Mouse (Mus musculus): ENCODE measurements around the gene Lhx2. TPM values are rescaled to one million over a fixed set of nuclear protein-coding genes. Genes with fewer than 3 reads are reported as not detected.

Lhx2 gene
- polyA plus RNA-seq, 1 experiment from 2014 or later = 47.3 TPM

- H3K9me3 ChIP-seq = no peaks in the 10 kb centered on the region
- no peaks in the 10 kb centered on the region for H3K36me3 ChIP-seq (replicated peaks)
- peak overlapping the region; percentile 70 for H3K4me2 ChIP-seq
- ATAC-seq (replicated peaks) = 0 out of 2 replicates have a peak, but pooled peaks have one; percentile 8
- H3K9ac ChIP-seq = peak overlapping the region; percentile 56
- H3K27ac ChIP-seq = peak overlapping the region; percentile 84
- peak overlapping the region; percentile 42 for H3K4me3 ChIP-seq
- peaks cover 65% of the 10 kb centered on the region for H3K27me3 ChIP-seq (replicated peaks)
- H3K4me1 ChIP-seq = peaks cover 49% of the 10 kb centered on the region
- 5% methylated on average over 19 of the region's 19 CpGs for WGBS
Observed at GRCm38 (mm10) chr2:38348660-38349420, 9.8 kb downstream of the Lhx2 start.

- WGBS = 9% methylated on average over 12 of the region's 12 CpGs
- Histone ChIP-seq H3K4me2 (peak overlapping the region; percentile 70), H3K27ac (peak overlapping the region; percentile 87), H3K4me1 (peaks cover 52% of the 10 kb centered on the region), H3K9ac (no peak overlapping the region; the same call in 1 of the 2 replicates), H3K36me3 (replicated peaks) (no peaks in the 10 kb centered on the region), H3K27me3 (replicated peaks) (peaks cover 62% of the 10 kb centered on the region), H3K9me3 (no peaks in the 10 kb centered on the region), H3K4me3 (peak overlapping the region; percentile 56)
- no peak for ATAC-seq (replicated peaks)
Observed at GRCm38 (mm10) chr2:38349447-38350350, 10.6 kb downstream of the Lhx2 start.

- Histone ChIP-seq H3K27ac (peak overlapping the region; percentile 87), H3K4me1 (peaks cover 54% of the 10 kb centered on the region), H3K9me3 (no peaks in the 10 kb centered on the region), H3K36me3 (replicated peaks) (no peaks in the 10 kb centered on the region), H3K27me3 (replicated peaks) (peaks cover 56% of the 10 kb centered on the region), H3K4me3 (peak overlapping the region; percentile 56), H3K9ac (peak overlapping the region; percentile 33), H3K4me2 (peak overlapping the region; percentile 70)
- under 1% methylated on average over 13 of the region's 13 CpGs for WGBS
- ATAC-seq (replicated peaks) = peak; percentile 34
Observed at GRCm38 (mm10) chr2:38350386-38350785, 11.3 kb downstream of the Lhx2 start.

GRCm38 (mm10) chr2:38350796-38351195 is 11.7 kb downstream of the Lhx2 start:
- peak; percentile 94 for ATAC-seq (replicated peaks)
- peak overlapping the region; percentile 56 for H3K4me3 ChIP-seq
- H3K4me1 ChIP-seq = peaks cover 54% of the 10 kb centered on the region
- peak overlapping the region; percentile 87 for H3K27ac ChIP-seq
- H3K4me2 ChIP-seq = peak overlapping the region; percentile 70
- no peaks in the 10 kb centered on the region for H3K9me3 ChIP-seq
- H3K27me3 ChIP-seq (replicated peaks) = peaks cover 52% of the 10 kb centered on the region
- peak overlapping the region; percentile 66 for H3K9ac ChIP-seq
- WGBS = 0% methylated on average over 36 of the region's 37 CpGs
- H3K36me3 ChIP-seq (replicated peaks) = no peaks in the 10 kb centered on the region

- Histone ChIP-seq H3K27me3 (replicated peaks) (peaks cover 48% of the 10 kb centered on the region), H3K36me3 (replicated peaks) (no peaks in the 10 kb centered on the region), H3K9ac (peak overlapping the region; percentile 66), H3K27ac (peak overlapping the region; percentile 87), H3K4me1 (peaks cover 55% of the 10 kb centered on the region), H3K4me2 (peak overlapping the region; percentile 70), H3K4me3 (peak overlapping the region; percentile 56), H3K9me3 (no peaks in the 10 kb centered on the region)
- under 1% methylated on average over 56 of the region's 57 CpGs for WGBS
- peak; percentile 12 for ATAC-seq (replicated peaks)
Observed at GRCm38 (mm10) chr2:38351641-38352320, 12.7 kb downstream of the Lhx2 start.

- peaks cover 50% of the 10 kb centered on the region for H3K27me3 ChIP-seq (replicated peaks)
- peak overlapping the region; percentile 70 for H3K4me2 ChIP-seq
- H3K9me3 ChIP-seq = no peaks in the 10 kb centered on the region
- no peak for ATAC-seq (replicated peaks)
- H3K36me3 ChIP-seq (replicated peaks) = no peaks in the 10 kb centered on the region
- H3K9ac ChIP-seq = peak overlapping the region; percentile 66
- H3K4me1 ChIP-seq = peaks cover 55% of the 10 kb centered on the region
- 2% methylated on average over 21 of the region's 21 CpGs for WGBS
- peak overlapping the region; percentile 56 for H3K4me3 ChIP-seq
- H3K27ac ChIP-seq = peak overlapping the region; percentile 87
Observed at GRCm38 (mm10) chr2:38352321-38353007, 13.4 kb downstream of the Lhx2 start.

- H3K36me3 ChIP-seq (replicated peaks) = no peaks in the 10 kb centered on the region
- peak overlapping the region; percentile 87 for H3K27ac ChIP-seq
- H3K9me3 ChIP-seq = no peaks in the 10 kb centered on the region
- H3K27me3 ChIP-seq (replicated peaks) = peaks cover 55% of the 10 kb centered on the region
- ATAC-seq (replicated peaks) = no peak
- H3K9ac ChIP-seq = peak overlapping the region; percentile 66
- peak overlapping the region; percentile 56 for H3K4me3 ChIP-seq
- 4% methylated on average over 10 of the region's 10 CpGs for WGBS
- peak overlapping the region; percentile 70 for H3K4me2 ChIP-seq
- peaks cover 51% of the 10 kb centered on the region for H3K4me1 ChIP-seq
Observed at GRCm38 (mm10) chr2:38353008-38353379, 13.9 kb downstream of the Lhx2 start.

GRCm38 (mm10) chr2:38353664-38354063 is 14.6 kb downstream of the Lhx2 start:
- no peaks in the 10 kb centered on the region for H3K9me3 ChIP-seq
- WGBS = 20% methylated on average over 4 of the region's 4 CpGs
- peaks cover 46% of the 10 kb centered on the region for H3K4me1 ChIP-seq
- H3K27ac ChIP-seq = peak overlapping the region; percentile 87
- ATAC-seq (replicated peaks) = no peak
- H3K4me3 ChIP-seq = peak overlapping the region; percentile 56
- peak overlapping the region; percentile 66 for H3K9ac ChIP-seq
- peaks cover 54% of the 10 kb centered on the region for H3K27me3 ChIP-seq (replicated peaks)
- H3K4me2 ChIP-seq = peak overlapping the region; percentile 70
- H3K36me3 ChIP-seq (replicated peaks) = no peaks in the 10 kb centered on the region

- peak overlapping the region; percentile 66 for H3K9ac ChIP-seq
Observed at GRCm38 (mm10) chr2:38354179-38354716, 15.2 kb downstream of the Lhx2 start.

GRCm38 (mm10) chr2:38354717-38355510 is 15.8 kb downstream of the Lhx2 start:
- Histone ChIP-seq H3K27ac (peak overlapping the region; percentile 83), H3K4me3 (peak overlapping the region; percentile 56), H3K27me3 (replicated peaks) (peaks cover 57% of the 10 kb centered on the region), H3K4me1 (peaks cover 51% of the 10 kb centered on the region), H3K4me2 (peak overlapping the region; percentile 70), H3K9me3 (no peaks in the 10 kb centered on the region), H3K36me3 (replicated peaks) (no peaks in the 10 kb centered on the region), H3K9ac (peak overlapping the region; percentile 23)
- under 1% methylated on average over 34 of the region's 34 CpGs for WGBS
- ATAC-seq (replicated peaks) = no peak

More at GRCm38 (mm10) chr2:38354179-38354716, 15.2 kb downstream of the Lhx2 start:
- H3K27me3 ChIP-seq (replicated peaks) = peaks cover 54% of the 10 kb centered on the region
- 1% methylated on average over 22 of the region's 22 CpGs for WGBS
- H3K4me3 ChIP-seq = peak overlapping the region; percentile 56
- H3K36me3 ChIP-seq (replicated peaks) = no peaks in the 10 kb centered on the region
- peak overlapping the region; percentile 83 for H3K27ac ChIP-seq
- H3K9me3 ChIP-seq = no peaks in the 10 kb centered on the region
- H3K4me2 ChIP-seq = peak overlapping the region; percentile 70
- H3K4me1 ChIP-seq = peaks cover 48% of the 10 kb centered on the region
- ATAC-seq (replicated peaks) = no peak
